In the genomic region with DNA sequence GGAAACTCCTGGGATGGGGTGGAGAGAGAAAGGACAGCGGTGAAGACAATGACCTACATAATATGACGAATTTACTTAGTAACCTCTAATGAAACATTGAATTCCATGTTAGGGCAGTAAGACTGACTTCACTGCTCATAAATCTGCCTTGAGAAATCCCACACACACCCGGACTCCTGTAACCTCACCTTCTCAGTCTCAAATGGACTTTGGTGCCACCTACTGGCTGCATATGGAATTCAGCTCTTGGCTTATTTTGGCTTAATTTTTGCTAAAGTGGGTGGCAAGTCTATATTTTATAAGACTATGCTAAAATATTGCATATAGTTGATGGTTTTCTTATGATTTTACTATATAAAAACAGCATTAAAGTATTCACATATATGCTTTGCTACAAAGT, we compare ENCODE assay signal across 9 mouse cellular contexts. TPM values are rescaled to one million over a fixed set of nuclear protein-coding genes. Genes with fewer than 3 reads are reported as not detected.
A peak's percentile ranks its signal among the peaks of the same experiment; 100 is the strongest.
DNase-seq lines count a peak whose midpoint lies in the region; ATAC-seq and TF ChIP-seq lines count a peak whose summit lies in the region.
"Had no signal": no experiment of that assay in that cellular context is flagged by ENCODE, and none has a peak within 500 bp of the region (broad histone marks: within the 10 kb centered on the region; RNA-seq: fewer than 3 reads in every experiment).

No protein-coding gene starts in this region.

- TF ChIP-seq CTCF in gastrocnemius, adult 2 months (IDR thresholded peaks at IDR 0.05), result peak; percentile 94; the same call in 1 of the 2 replicates

- no peak overlapping the region for H3K4me2 ChIP-seq in intestine, embryonic 14.5 days (ENCODE audit: low read length)
- no peak overlapping the region for H3K4me2 ChIP-seq in intestine, embryonic 16.5 days (ENCODE audit: low read depth, low read length)
- H3K4me2 ChIP-seq: embryonic facial prominence, embryonic 15.5 days had no signal

- no peaks in the 10 kb centered on the region for H3K36me3 ChIP-seq in intestine, embryonic 14.5 days (ENCODE audit: control insufficient read depth, insufficient read depth, low read length)
- no peaks in the 10 kb centered on the region for H3K36me3 ChIP-seq in intestine, embryonic 16.5 days (ENCODE audit: control insufficient read depth, insufficient read depth, low read length)
- no peaks in the 10 kb centered on the region for H3K36me3 ChIP-seq in ES-E14 (ENCODE audit: control insufficient read depth, insufficient read depth, low read length, poor library complexity, severe bottlenecking)
- H3K36me3 ChIP-seq: embryonic facial prominence, embryonic 15.5 days had no signal

- no peak overlapping the region for H3K4me3 ChIP-seq in intestine, embryonic 14.5 days (ENCODE audit: low read depth, low read length)
- H3K4me3 ChIP-seq in intestine, embryonic 16.5 days (ENCODE audit: low read length), result no peak overlapping the region
- H3K4me3 ChIP-seq in ES-E14 (ENCODE audit: insufficient read depth in 1 of 2, low read depth in 1 of 2, low read length in 2 of 2, poor library complexity in 1 of 2, severe bottlenecking in 1 of 2), result no peak overlapping the region
- no peak overlapping the region for H3K4me3 ChIP-seq in gastrocnemius, adult 2 months
- H3K4me3 ChIP-seq: embryonic facial prominence, embryonic 15.5 days had no signal

- no peaks in the 10 kb centered on the region for H3K4me1 ChIP-seq in intestine, embryonic 14.5 days (replicated peaks; ENCODE audit: control insufficient read depth, insufficient read depth, low read length)
- H3K4me1 ChIP-seq in intestine, embryonic 16.5 days (ENCODE audit: control insufficient read depth, insufficient read depth, low read length), result no peaks in the 10 kb centered on the region
- H3K4me1 ChIP-seq in ES-E14 (ENCODE audit: control insufficient read depth in 2 of 2, insufficient read depth in 2 of 2, low read length in 2 of 2, poor library complexity in 1 of 2), result no peaks in the 10 kb centered on the region
- H3K4me1 ChIP-seq: embryonic facial prominence, embryonic 15.5 days had no signal

- intact Hi-C loops in gastrocnemius, adult 2 months (cut with DNase I), result loop anchor here (1.0 to 5.0 kb wide), 2 partner anchors 108 to 130 kb away; partner anchors contain the start of gene Sytl2

- no peak for ATAC-seq in intestine, embryonic 14.5 days (replicated peaks; ENCODE audit: low FRiP score, low TSS enrichment, low read depth)
- no peak for ATAC-seq in intestine, embryonic 16.5 days
- ATAC-seq in cerebellum, adult (ENCODE audit: insufficient number of reproducible peaks, low FRiP score, low TSS enrichment), result peak; percentile 56

- in situ Hi-C loops in ES-E14 (cut with MboI; ENCODE audit: low sequenced_read_pairs in 2 of 2, unreplicated experiment in 2 of 2), result no loop called here

- DNase-seq in intestine, embryonic 14.5 days (ENCODE audit: low spot score), result peak; percentile 78
- peak; percentile 64 for DNase-seq in ES-E14 (ENCODE audit: low read depth, low spot score)
- peak; percentile 63 for DNase-seq in gastrocnemius, adult 2 months
- peak; percentile 16 to 46 for DNase-seq in layer of hippocampus, postnatal 36 days
- DNase-seq in naive thymus-derived CD4-positive, alpha-beta T cell, adult 2 months (ENCODE audit: low read depth), result peak; percentile 87
- peak; percentile 73 for DNase-seq in thymus, postnatal 14 days

- WGBS in intestine, embryonic 14.5 days, result 46% methylated on average over 3 of the region's 3 CpGs
- 43% methylated on average over 3 of the region's 3 CpGs for WGBS in intestine, embryonic 16.5 days

- no peaks in the 10 kb centered on the region for H3K9me3 ChIP-seq in intestine, embryonic 14.5 days (ENCODE audit: control insufficient read depth, low read length)
- H3K9me3 ChIP-seq in intestine, embryonic 16.5 days (ENCODE audit: control insufficient read depth, low read length), result no peaks in the 10 kb centered on the region
- no peaks in the 10 kb centered on the region for H3K9me3 ChIP-seq in ES-E14 (ENCODE audit: control insufficient read depth, insufficient read depth, low read depth, low read length)
- H3K9me3 ChIP-seq: embryonic facial prominence, embryonic 15.5 days had no signal

- no peak overlapping the region for H3K27ac ChIP-seq in intestine, embryonic 14.5 days (ENCODE audit: low read depth)
- no peak overlapping the region for H3K27ac ChIP-seq in intestine, embryonic 16.5 days (ENCODE audit: low read length)
- no peak overlapping the region for H3K27ac ChIP-seq in ES-E14 (ENCODE audit: insufficient read depth, low read depth, low read length, poor library complexity, severe bottlenecking)
- H3K27ac ChIP-seq in gastrocnemius, adult 2 months, result 0 out of 2 replicates have a peak overlapping the region, but pooled peaks have one; percentile 0
- H3K27ac ChIP-seq: embryonic facial prominence, embryonic 15.5 days had no signal

- no peak overlapping the region for H3K9ac ChIP-seq in intestine, embryonic 14.5 days (ENCODE audit: low read length)
- H3K9ac ChIP-seq in intestine, embryonic 16.5 days (ENCODE audit: low read depth, low read length), result no peak overlapping the region
- H3K9ac ChIP-seq in ES-E14 (ENCODE audit: insufficient read depth, low read depth, low read length, poor library complexity, severe bottlenecking), result no peak overlapping the region
- H3K9ac ChIP-seq: embryonic facial prominence, embryonic 15.5 days had no signal

- H3K27me3 ChIP-seq in intestine, embryonic 14.5 days (replicated peaks; ENCODE audit: control insufficient read depth, insufficient read depth, low read length), result no peaks in the 10 kb centered on the region
- no peaks in the 10 kb centered on the region for H3K27me3 ChIP-seq in intestine, embryonic 16.5 days (replicated peaks; ENCODE audit: control insufficient read depth, insufficient read depth, low read length)
- H3K27me3 ChIP-seq: embryonic facial prominence, embryonic 15.5 days had no signal

TF ChIP-seq in ES-E14, 5 proteins besides CTCF, POLR2A, EP300 and RAD21:
- TF ChIP-seq ZC3H11A (IDR thresholded peaks at IDR 0.05; ENCODE audit: borderline replicate concordance, low read depth, low read length), result peak; percentile 47; the same call in 1 of the 2 replicates
- no peak for TF ChIP-seq CHD2 (IDR thresholded peaks at IDR 0.05; ENCODE audit: low read depth, low read length)

RNA-seq across cellular contexts. Expression of gene Ccdc89, which starts 16.4 kb away (rescaled TPM):
- 1.3 and 1.6 TPM in 2 replicates for polyA plus RNA-seq in intestine, embryonic 14.5 days (2014; fragmentation: Nextera tagmentation; extraction: Ambion mirVana)
- 0.54 and 1.1 TPM in 2 replicates for polyA plus RNA-seq in intestine, embryonic 16.5 days (2015; fragmentation: Nextera tagmentation; extraction: Ambion mirVana)
- 1.0 and 1.7 TPM in 2 replicates for total RNA-seq in ES-E14 (2012; rRNA removed)
- total RNA-seq in gastrocnemius, adult 2 months (2021), result not detected
- under 1 TPM; 0.47 to 0.58 TPM for total RNA-seq in layer of hippocampus, postnatal 36 days (2021)

RNA-seq across cellular contexts. Expression of gene Crebzf, which starts 32.6 kb away (rescaled TPM):
- polyA plus RNA-seq in intestine, embryonic 14.5 days (2014; fragmentation: Nextera tagmentation; extraction: Ambion mirVana), result 38.2 and 43.7 TPM in 2 replicates
- polyA plus RNA-seq in intestine, embryonic 16.5 days (2015; fragmentation: Nextera tagmentation; extraction: Ambion mirVana), result 11.5 and 11.7 TPM in 2 replicates
- 56.6 and 101 TPM in 2 replicates for total RNA-seq in ES-E14 (2012; rRNA removed)
- 10 to 100 TPM; 16.0 to 18.2 TPM for total RNA-seq in gastrocnemius, adult 2 months (2021)
- total RNA-seq in layer of hippocampus, postnatal 36 days (2021), result 10 to 100 TPM; 89.8 to 90.9 TPM

RNA-seq across cellular contexts. Expression of gene Tmem126a, which starts 47.1 kb away (rescaled TPM):
- 118 and 124 TPM in 2 replicates for polyA plus RNA-seq in intestine, embryonic 14.5 days (2014; fragmentation: Nextera tagmentation; extraction: Ambion mirVana)
- 143 and 147 TPM in 2 replicates for polyA plus RNA-seq in intestine, embryonic 16.5 days (2015; fragmentation: Nextera tagmentation; extraction: Ambion mirVana)
- total RNA-seq in ES-E14 (2012; rRNA removed), result 63.3 and 73.8 TPM in 2 replicates
- total RNA-seq in gastrocnemius, adult 2 months (2021), result 100 to 1,000 TPM; 101 to 119 TPM
- 10 to 100 TPM; 37.7 to 43.9 TPM for total RNA-seq in layer of hippocampus, postnatal 36 days (2021)

Comparison
In these comparisons a context has a peak if more than half of its experiments do, and no peak if none do; other contexts are left out.
1. DNase-seq: peak in every context shown above with its lines; median percentile 87 in naive thymus-derived CD4-positive, alpha-beta T cell, adult 2 months; 78 in intestine, embryonic 14.5 days; 73 in thymus, postnatal 14 days; 64 in ES-E14; 63 in gastrocnemius, adult 2 months; 31 in layer of hippocampus, postnatal 36 days.